In genomic region chr4:135569201-135569600, GRCm38 (mm10) we compare ENCODE assay signal across 9 mouse cellular contexts. TPM values are rescaled to one million over a fixed set of nuclear protein-coding genes. Genes with fewer than 3 reads are reported as not detected.
DNase-seq lines count a peak whose midpoint lies in the region; ATAC-seq and TF ChIP-seq lines count a peak whose summit lies in the region.
"Had no signal": no experiment of that assay in that cellular context is flagged by ENCODE, and none has a peak within 500 bp of the region (broad histone marks: within the 10 kb centered on the region; RNA-seq: fewer than 3 reads in every experiment).

No protein-coding gene starts in this region.

- TF ChIP-seq CTCF in kidney, adult 2 months (conservative IDR thresholded peaks at IDR 0.05; ENCODE audit: insufficient read depth, insufficient read length, low read depth, low read length): no peak
- TF ChIP-seq CTCF in left cerebral cortex, adult 2 months (IDR thresholded peaks at IDR 0.05): no peak

- no peak overlapping the region for H3K9ac ChIP-seq in hindbrain, embryonic 16.5 days (ENCODE audit: low read depth, low read length)
- H3K9ac ChIP-seq in ES-E14 (ENCODE audit: insufficient read depth, low read depth, low read length, poor library complexity, severe bottlenecking): no peak overlapping the region

- no peak for TF ChIP-seq POLR2A in kidney, adult 2 months (IDR thresholded peaks at IDR 0.05; ENCODE audit: low read depth, low read length)
- no peak for TF ChIP-seq POLR2A in myocyte (IDR thresholded peaks at IDR 0.05; ENCODE audit: insufficient read length, low read depth)

- DNase-seq in hindbrain, embryonic 10.5 days (ENCODE audit: low spot score): no peak
- no peak for DNase-seq in ES-E14 (ENCODE audit: low read depth, low spot score)
- DNase-seq in kidney, adult 2 months: peak; percentile 47
- DNase-seq in left cerebral cortex, adult 2 months (ENCODE audit: extremely low spot score in 1 of 2, low spot score in 2 of 2): no peak
- DNase-seq in layer of hippocampus, postnatal 36 days: no peak
- DNase-seq: right cerebral cortex, postnatal 25 days had no signal

- no peak for ATAC-seq in hindbrain, embryonic 16.5 days
- ATAC-seq in megakaryocyte progenitor cell, adult 5-6 weeks (replicated peaks; ENCODE audit: poor library complexity): no peak

- no peaks in the 10 kb centered on the region for H3K9me3 ChIP-seq in hindbrain, embryonic 10.5 days
- H3K9me3 ChIP-seq in hindbrain, embryonic 16.5 days (ENCODE audit: control insufficient read depth, low read length): no peaks in the 10 kb centered on the region
- H3K9me3 ChIP-seq in ES-E14 (ENCODE audit: control insufficient read depth, insufficient read depth, low read depth, low read length): no peaks in the 10 kb centered on the region

- intact Hi-C loops in left cerebral cortex, adult 2 months (cut with DNase I): no loop called here

- no peaks in the 10 kb centered on the region for H3K36me3 ChIP-seq in hindbrain, embryonic 10.5 days
- H3K36me3 ChIP-seq in hindbrain, embryonic 16.5 days (ENCODE audit: control insufficient read depth, insufficient read depth, low read length): no peaks in the 10 kb centered on the region
- no peaks in the 10 kb centered on the region; the same call in 1 of the 2 replicates for H3K36me3 ChIP-seq in ES-E14 (ENCODE audit: control insufficient read depth, insufficient read depth, low read length, poor library complexity, severe bottlenecking)
- H3K36me3 ChIP-seq in kidney, adult 2 months (ENCODE audit: control insufficient read depth, insufficient read depth, low read length): no peaks in the 10 kb centered on the region
- no peaks in the 10 kb centered on the region for H3K36me3 ChIP-seq in myocyte (ENCODE audit: control insufficient read depth, insufficient read depth)

- peaks cover 87% of the 10 kb centered on the region for H3K27me3 ChIP-seq in hindbrain, embryonic 10.5 days (ENCODE audit: insufficient read depth, poor library complexity, severe bottlenecking)
- peaks cover 14% of the 10 kb centered on the region for H3K27me3 ChIP-seq in hindbrain, embryonic 16.5 days (replicated peaks; ENCODE audit: control insufficient read depth, insufficient read depth, low read length)
- no peaks in the 10 kb centered on the region; the same call in 1 of the 2 replicates for H3K27me3 ChIP-seq in kidney, adult 2 months (replicated peaks; ENCODE audit: control insufficient read depth, insufficient read depth, low read length)
- H3K27me3 ChIP-seq in myocyte (ENCODE audit: control insufficient read depth, insufficient read depth, insufficient read length): no peaks in the 10 kb centered on the region

- WGBS in hindbrain, embryonic 10.5 days: 6% methylated on average over 11 of the region's 11 CpGs
- WGBS in hindbrain, embryonic 16.5 days: 16% methylated on average over 11 of the region's 11 CpGs
- WGBS in kidney, adult 2 months: 18% methylated on average over 11 of the region's 11 CpGs

- peaks cover 77% of the 10 kb centered on the region for H3K4me1 ChIP-seq in hindbrain, embryonic 10.5 days (replicated peaks)
- peaks cover 31% of the 10 kb centered on the region for H3K4me1 ChIP-seq in hindbrain, embryonic 16.5 days (ENCODE audit: control insufficient read depth, insufficient read depth, low read depth, low read length)
- peaks cover 17 to 53% of the 10 kb centered on the region in 2 experiments for H3K4me1 ChIP-seq in ES-E14 (ENCODE audit: control insufficient read depth in 2 of 2, insufficient read depth in 2 of 2, low read length in 2 of 2, poor library complexity in 1 of 2)
- H3K4me1 ChIP-seq in kidney, adult 2 months (ENCODE audit: control insufficient read depth, insufficient read depth, low read length): peaks cover 5% of the 10 kb centered on the region; the same call in 1 of the 2 replicates

- no peak overlapping the region for H3ac ChIP-seq in myocyte (ENCODE audit: control insufficient read depth, insufficient read length)

- peak overlapping the region; percentile 55; the same call in 1 of the 2 replicates for H3K4me3 ChIP-seq in hindbrain, embryonic 10.5 days
- H3K4me3 ChIP-seq in hindbrain, embryonic 16.5 days (ENCODE audit: low read length): no peak overlapping the region
- H3K4me3 ChIP-seq in ES-E14 (ENCODE audit: insufficient read depth in 1 of 2, low read depth in 1 of 2, low read length in 2 of 2, poor library complexity in 1 of 2, severe bottlenecking in 1 of 2) (0 out of 4 replicates have a peak overlapping the region, but pooled peaks of 1 of the 2 experiments have one; percentile 66), myocyte (no peak overlapping the region)
- H3K4me3 ChIP-seq in kidney, adult 2 months (ENCODE audit: insufficient read depth, low read depth, low read length): no peak overlapping the region
- no peak overlapping the region for H3K4me3 ChIP-seq in left cerebral cortex, adult 2 months

- no peaks in the 10 kb centered on the region for H3K79me2 ChIP-seq in myocyte (ENCODE audit: control insufficient read depth, insufficient read depth)

- no peak overlapping the region for H3K27ac ChIP-seq in hindbrain, embryonic 10.5 days
- H3K27ac ChIP-seq in hindbrain, embryonic 16.5 days (ENCODE audit: low read depth, low read length): no peak overlapping the region
- no peak overlapping the region; the same call in 1 of the 2 replicates for H3K27ac ChIP-seq in ES-E14 (ENCODE audit: insufficient read depth, low read depth, low read length, poor library complexity, severe bottlenecking)
- H3K27ac ChIP-seq in kidney, adult 2 months (ENCODE audit: insufficient read depth, low read depth, low read length): no peak overlapping the region
- H3K27ac ChIP-seq in left cerebral cortex, adult 2 months: no peak overlapping the region

- no peak overlapping the region for H3K4me2 ChIP-seq in hindbrain, embryonic 16.5 days (ENCODE audit: low read length)
- H3K4me2 ChIP-seq in myocyte (ENCODE audit: low read depth): peak overlapping the region; percentile 75

- in situ Hi-C loops in ES-E14 (cut with MboI; ENCODE audit: low sequenced_read_pairs in 2 of 2, unreplicated experiment in 2 of 2): no loop called here

TF ChIP-seq in ES-E14, 5 proteins besides CTCF, POLR2A, EP300 and RAD21:
- TF ChIP-seq ZNF384 (IDR thresholded peaks at IDR 0.05; ENCODE audit: low read depth, low read length): no peak
- no peak for TF ChIP-seq HCFC1 (IDR thresholded peaks at IDR 0.05; ENCODE audit: borderline replicate concordance, insufficient read depth, low read length)
- TF ChIP-seq ZC3H11A (IDR thresholded peaks at IDR 0.05; ENCODE audit: borderline replicate concordance, low read depth, low read length): no peak
- TF ChIP-seq MAFK (IDR thresholded peaks at IDR 0.05; ENCODE audit: insufficient read depth, low read depth, low read length): peak; percentile 82

TF ChIP-seq in myocyte, 11 proteins besides CTCF, POLR2A, EP300 and RAD21:
- no peak for TF ChIP-seq MAX (IDR thresholded peaks at IDR 0.05; ENCODE audit: low read depth)
- no peak for TF ChIP-seq E2F4 (IDR thresholded peaks at IDR 0.05; ENCODE audit: insufficient read depth)
- no peak for TF ChIP-seq SRF (IDR thresholded peaks at IDR 0.05; ENCODE audit: control insufficient read depth, insufficient read length, low read depth)

RNA-seq across cellular contexts. Expression of gene Grhl3, which starts 4.2 kb away (rescaled TPM):
- polyA plus RNA-seq in hindbrain, embryonic 10.5 days (2016; fragmentation: Nextera tagmentation; extraction: Ambion mirVana): 3.3 and 5.3 TPM in 2 replicates
- 0.85 and 1.2 TPM in 2 replicates for polyA plus RNA-seq in hindbrain, embryonic 16.5 days (2015; fragmentation: Nextera tagmentation; extraction: Ambion mirVana)
- total RNA-seq in ES-E14 (2012; rRNA removed): 6.2 and 6.7 TPM in 2 replicates
- polyA plus RNA-seq in kidney, adult 2 months (2012; rRNA removed): 0.28 and 0.49 TPM in 2 replicates
- polyA plus RNA-seq in myocyte (2012; fragmentation: generic; extraction: Trizol): 0.95 TPM
- total RNA-seq in left cerebral cortex, adult 2 months (2021): 1 to 10 TPM in 1 of 2 experiments, under 1 TPM in 1; 0.86 to 1.5 TPM
- total RNA-seq in layer of hippocampus, postnatal 36 days (2021): under 1 TPM; 0.66 to 0.70 TPM
- total RNA-seq in megakaryocyte progenitor cell, adult 5-6 weeks (2015): not detected in 2 replicates
- not detected in 2 replicates for total RNA-seq in megakaryocyte progenitor cell, adult 5-6 weeks (2017)
